Mouse (Mus musculus): ENCODE data around the gene Gm21677.
"Not testable (repeated sequence)": the region's sequence is repeated elsewhere in the genome, so short reads cannot be mapped to it uniquely, and the experiment has no call there.

The Gm21677 gene

DNA sequence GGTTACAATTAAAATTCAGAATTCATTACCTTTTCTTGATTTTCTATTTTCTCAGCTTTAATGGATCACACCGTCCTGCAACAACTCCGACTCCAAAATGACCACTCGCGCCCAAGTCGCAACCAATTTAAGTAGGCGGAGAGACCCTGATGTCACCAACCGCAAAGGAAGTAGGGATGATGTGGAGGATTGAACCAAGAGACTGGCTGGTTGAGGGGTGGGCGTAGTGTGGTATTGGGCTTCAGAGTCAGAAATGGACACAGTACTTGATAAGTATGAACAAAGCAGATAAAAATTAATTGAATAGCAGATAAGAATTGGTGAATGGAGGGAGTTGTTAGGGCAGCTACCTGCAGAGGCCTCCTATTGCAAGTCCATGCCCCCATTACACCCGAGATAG, at the start of gene Gm21677:
Gene Gm21677, minus strand, starts transcription at position 101 of the 400 bp plus-strand sequence.
- not testable (repeated sequence) for DNase-seq (ENCODE audit: low spot score)

DNA sequence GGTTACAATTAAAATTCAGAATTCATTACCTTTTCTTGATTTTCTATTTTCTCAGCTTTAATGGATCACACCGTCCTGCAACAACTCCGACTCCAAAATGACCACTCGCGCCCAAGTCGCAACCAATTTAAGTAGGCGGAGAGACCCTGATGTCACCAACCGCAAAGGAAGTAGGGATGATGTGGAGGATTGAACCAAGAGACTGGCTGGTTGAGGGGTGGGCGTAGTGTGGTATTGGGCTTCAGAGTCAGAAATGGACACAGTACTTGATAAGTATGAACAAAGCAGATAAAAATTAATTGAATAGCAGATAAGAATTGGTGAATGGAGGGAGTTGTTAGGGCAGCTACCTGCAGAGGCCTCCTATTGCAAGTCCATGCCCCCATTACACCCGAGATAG, 39.0 kb upstream of the Gm21677 start, which contains the start of gene Gm21693:
Gene Gm21693, minus strand, starts transcription at position 101 of the 400 bp plus-strand sequence.
- not testable (repeated sequence) for DNase-seq (ENCODE audit: low spot score)

DNA sequence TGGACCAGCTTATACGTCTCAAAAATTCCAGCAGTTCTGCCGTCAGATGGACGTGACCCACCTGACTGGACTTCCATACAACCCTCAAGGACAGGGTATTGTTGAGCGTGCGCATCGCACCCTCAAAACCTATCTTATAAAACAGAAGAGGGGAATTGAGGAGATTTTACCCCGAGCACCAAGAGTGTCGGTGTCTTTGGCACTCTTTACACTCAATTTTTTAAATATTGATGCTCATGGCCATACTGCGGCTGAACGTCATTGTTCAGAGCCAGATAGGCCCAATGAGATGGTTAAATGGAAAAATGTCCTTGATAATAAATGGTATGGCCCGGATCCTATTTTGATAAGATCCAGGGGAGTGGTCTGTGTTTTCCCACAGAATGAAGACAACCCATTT, 34.4 kb upstream of the Gm21677 start:
- peak; percentile 1 for DNase-seq (ENCODE audit: low spot score)

Data from urinary bladder, postnatal 25 days (tissue).